Comparison of ENCODE assay signal across 7 mouse cellular contexts in genomic region chr17:53650251-53650661, GRCm38 (mm10). TPM values are rescaled to one million over a fixed set of nuclear protein-coding genes. Genes with fewer than 3 reads are reported as not detected.
DNase-seq lines count a peak whose midpoint lies in the region.

No protein-coding gene starts in this region.

- peak; percentile 48 for DNase-seq in heart, adult 8-10 months (ENCODE audit: low spot score)
- no peak for DNase-seq in heart, postnatal 10 days
- peak; percentile 25 for DNase-seq in ovary, adult 18-20 months (ENCODE audit: low spot score)
- DNase-seq in ovary, postnatal 36 days (ENCODE audit: low spot score), result no peak
- peak; percentile 34 for DNase-seq in adrenal gland, postnatal 10 days
- DNase-seq in skeletal muscle tissue, adult 2 months (ENCODE audit: low read depth, low spot score), result peak; percentile 75
- DNase-seq in embryo, embryonic 9.5 days (ENCODE audit: extremely low spot score), result no peak

- intact Hi-C loops in heart, postnatal 10 days (cut with DNase I), result loop anchor here (10.0 kb wide), 1 partner anchor 85 kb away; the partner anchor contains the start of gene Kat2b

RNA-seq across cellular contexts. Expression of gene Sgo1, which starts 38.9 kb away (rescaled TPM):
- under 1 TPM in 2 of 4 experiments, not detected in 2; 0.08 to 0.09 TPM for total RNA-seq in heart, adult 8-10 months (2022)
- total RNA-seq in heart, postnatal 10 days (2021), result 1 to 10 TPM; 3.4 to 3.8 TPM
- total RNA-seq in adrenal gland, postnatal 10 days (2021), result 1 to 10 TPM; 4.6 to 4.9 TPM

Comparison
In these comparisons a context has a peak if more than half of its experiments do, and no peak if none do; other contexts are left out.
1. DNase-seq: peak in heart, adult 8-10 months (single experiment), ovary, adult 18-20 months (single experiment), adrenal gland, postnatal 10 days (single experiment) and skeletal muscle tissue, adult 2 months (single experiment); none in heart, postnatal 10 days (0 of 2), ovary, postnatal 36 days (single experiment) and embryo, embryonic 9.5 days (single experiment).